Mouse (Mus musculus) liver, postnatal 0 days (tissue): ENCODE data around the gene Btrc. TPM values are rescaled to one million over a fixed set of nuclear protein-coding genes. Genes with fewer than 3 reads are reported as not detected.
"Not testable (repeated sequence)": the region's sequence is repeated elsewhere in the genome, so short reads cannot be mapped to it uniquely, and the experiment has no call there.

ENCODE experiments used
- ATAC-seq: fragments of 200-750 bp; cut with Nextera tagmentation; 2 replicates; pipeline ENCODE4 v1.8.0; 2017; ENCODE audit warnings: mild to moderate bottlenecking, moderate library complexity
- DNase-seq: peaks from one replicate; pipeline ENCODE4 v3.0.0-alpha.2; 2016
- H3K27ac ChIP-seq: fragments of 300-500 bp; sonication (generic); 2 replicates; pipeline ENCODE4 v1.5.1; 2014; ENCODE audit warnings: antibody characterized with exemption, moderate library complexity, mild to moderate bottlenecking, low read depth
- H3K27me3 ChIP-seq: fragments of 300-500 bp; sonication (generic); 2 replicates; pipeline ENCODE4 v1.6.1; 2014; ENCODE audit warnings: low read length, control low read depth, mixed read lengths; ENCODE audit not compliant: insufficient read depth
- H3K36me3 ChIP-seq: fragments of 300-500 bp; sonication (generic); replicated peaks from 2 replicates; pipeline ENCODE4 v1.6.1; 2014; ENCODE audit warnings: mild to moderate bottlenecking, control low read depth, low read length, moderate library complexity, mixed read lengths; ENCODE audit not compliant: insufficient read depth
- H3K4me1 ChIP-seq: fragments of 300-500 bp; sonication (generic); 2 replicates; pipeline ENCODE4 v1.6.1; 2014; ENCODE audit warnings: antibody characterized with exemption, mild to moderate bottlenecking, control low read depth; ENCODE audit not compliant: insufficient read depth
- H3K4me2 ChIP-seq: fragments of 300-500 bp; sonication (generic); 2 replicates; pipeline ENCODE4 v1.6.1; 2014; ENCODE audit warnings: low read depth, mild to moderate bottlenecking, low read length, moderate library complexity, mixed read lengths
- H3K4me3 ChIP-seq: fragments of 300-500 bp; sonication (generic); 2 replicates; pipeline ENCODE4 v1.5.1; 2014; ENCODE audit warnings: low read depth, low read length
- H3K9ac ChIP-seq: fragments of 300-500 bp; sonication (generic); replicated peaks from 2 replicates; pipeline ENCODE4 v1.6.1; 2014; ENCODE audit warnings: mild to moderate bottlenecking, moderate library complexity
- H3K9me3 ChIP-seq: fragments of 300-500 bp; sonication (generic); 2 replicates; pipeline ENCODE4 v1.6.1; 2016; ENCODE audit warnings: mild to moderate bottlenecking, control low read depth, low read length, mixed read lengths
- CTCF ChIP-seq: sonication (generic); IDR thresholded peaks from 2 replicates; pipeline ENCODE4 v1.5.1; 2016; ENCODE audit warnings: antibody characterized with exemption, low read depth
- EP300 ChIP-seq: IDR thresholded peaks from 2 replicates; pipeline ENCODE4 v1.6.1; 2016; ENCODE audit warnings: antibody characterized with exemption, low read depth, mild to moderate bottlenecking
- WGBS: fragments of 180-500 bp; shearing (Covaris S2); extraction: QIAGEN DNeasy Blood & Tissue Kit; methylation state at CpG from one replicate; pipeline ENCODE4 v1.1.7; 2014; ENCODE audit not compliant: insufficient replicate concordance; 5-methylcytosine and 5-hydroxymethylcytosine counted together
- polyA plus RNA-seq: library from polyadenylated mRNA; unstranded; fragments of >200 nt; fragmentation: Nextera tagmentation; extraction: Ambion mirVana; gene quantifications from 2 replicates; pipeline ENCODE4 v1.2.1, GENCODE M21; 2015

Btrc gene
- polyA plus RNA-seq, 1 experiment from 2014 or later, result 21.3 TPM

- Histone ChIP-seq H3K4me2 (peak overlapping the region; percentile 86), H3K9ac (0 out of 2 replicates have a peak overlapping the region, but pooled peaks have one; percentile 18)
- DNase-seq, result peak; percentile 82
Observed at GRCm38 (mm10) chr19:45544925-45545321, 181.4 kb downstream of the Btrc start.

GRCm38 (mm10) chr19:45548196-45548595 lies 184.7 kb downstream of the Btrc start:
- not testable (repeated sequence) for H3K36me3 ChIP-seq, H3K4me2 ChIP-seq, H3K9ac ChIP-seq, H3K27me3 ChIP-seq, H3K9me3 ChIP-seq, H3K27ac ChIP-seq, H3K4me3 ChIP-seq
- DNase-seq (peak; percentile 70), ATAC-seq (peak; percentile 63)
- TF ChIP-seq EP300, result peak; percentile 33; the same call in 1 of the 2 replicates
- H3K4me1 ChIP-seq, result peaks cover 12% of the 10 kb centered on the region

More at GRCm38 (mm10) chr19:45544925-45545321, 181.4 kb downstream of the Btrc start:
- WGBS, result under 1% methylated on average over 30 of the region's 30 CpGs
- Histone ChIP-seq H3K9me3 (no peaks in the 10 kb centered on the region), H3K4me1 (peaks cover 19% of the 10 kb centered on the region), H3K4me3 (peak overlapping the region; percentile 43), H3K27me3 (peaks cover 25% of the 10 kb centered on the region), H3K27ac (no peak overlapping the region), H3K36me3 (no peaks in the 10 kb centered on the region)
- no peak for TF ChIP-seq EP300
- peak; percentile 94 for TF ChIP-seq CTCF
- ATAC-seq, result peak; percentile 77

GRCm38 (mm10) chr19:45549128-45549915 lies 185.8 kb downstream of the Btrc start:
- no peak overlapping the region for H3K9ac ChIP-seq

GRCm38 (mm10) chr19:45549948-45550347 lies 186.4 kb downstream of the Btrc start:
- Histone ChIP-seq H3K4me3 (no peak overlapping the region), H3K4me2 (no peak overlapping the region), H3K27ac (no peak overlapping the region), H3K27me3 (peaks cover 4% of the 10 kb centered on the region), H3K4me1 (peaks cover 7% of the 10 kb centered on the region), H3K9me3 (no peaks in the 10 kb centered on the region), H3K36me3 (peaks cover 9% of the 10 kb centered on the region; the same call in 1 of the 2 replicates), H3K9ac (no peak overlapping the region)
- ATAC-seq (no peak), DNase-seq (no peak)
- TF ChIP-seq EP300 (no peak), CTCF (no peak)
- WGBS, result 51% methylated on average over 4 of the region's 4 CpGs

More at GRCm38 (mm10) chr19:45549128-45549915, 185.8 kb downstream of the Btrc start:
- Histone ChIP-seq H3K4me2 (no peak overlapping the region), H3K36me3 (peaks cover 6% of the 10 kb centered on the region; the same call in 1 of the 2 replicates), H3K27me3 (peaks cover 4% of the 10 kb centered on the region), H3K27ac (no peak overlapping the region), H3K9me3 (no peaks in the 10 kb centered on the region), H3K4me1 (peaks cover 12% of the 10 kb centered on the region), H3K4me3 (no peak overlapping the region)
- ATAC-seq, result no peak
- no peak for TF ChIP-seq EP300
- no peak for TF ChIP-seq CTCF
- WGBS, result 78% methylated on average over 23 of the region's 23 CpGs
- no peak for DNase-seq

- peak; percentile 38; the same call in 1 of the 2 replicates for ATAC-seq
- peaks cover 7% of the 10 kb centered on the region; the same call in 1 of the 2 replicates for H3K4me1 ChIP-seq
- no peak for TF ChIP-seq CTCF
- TF ChIP-seq EP300, result 0 out of 2 replicates have a peak, but pooled peaks have one; percentile 10
- peaks cover 12% of the 10 kb centered on the region; the same call in 1 of the 2 replicates for H3K36me3 ChIP-seq
- no peaks in the 10 kb centered on the region for H3K9me3 ChIP-seq
- H3K4me3 ChIP-seq, result no peak overlapping the region
- H3K4me2 ChIP-seq, result no peak overlapping the region
- peak; percentile 49 for DNase-seq
- WGBS, result 43% methylated on average over 6 of the region's 6 CpGs
- no peak overlapping the region for H3K9ac ChIP-seq
- H3K27me3 ChIP-seq, result peaks cover 2% of the 10 kb centered on the region; the same call in 1 of the 2 replicates
- H3K27ac ChIP-seq, result no peak overlapping the region
Observed at GRCm38 (mm10) chr19:45552187-45552586, 188.7 kb downstream of the Btrc start.

GRCm38 (mm10) chr19:45554136-45554535 lies 190.6 kb downstream of the Btrc start:
- H3K36me3 ChIP-seq, result peaks cover 16% of the 10 kb centered on the region
- no peak for DNase-seq
- H3K9ac ChIP-seq, result no peak overlapping the region
- no peak for TF ChIP-seq CTCF
- TF ChIP-seq EP300, result no peak
- peaks cover 5% of the 10 kb centered on the region; the same call in 1 of the 2 replicates for H3K4me1 ChIP-seq
- H3K9me3 ChIP-seq, result no peaks in the 10 kb centered on the region
- no peak overlapping the region for H3K4me3 ChIP-seq
- no peak overlapping the region for H3K27ac ChIP-seq
- no peak for ATAC-seq
- WGBS, result 90% methylated on average over 11 of the region's 11 CpGs
- no peaks in the 10 kb centered on the region for H3K27me3 ChIP-seq
- H3K4me2 ChIP-seq, result no peak overlapping the region
